Mouse (Mus musculus) hindbrain, embryonic 14.5 days (tissue): Measurements from ENCODE around the gene Slc46a1. TPM values are rescaled to one million over a fixed set of nuclear protein-coding genes. Genes with fewer than 3 reads are reported as not detected.

ENCODE experiments used
- ATAC-seq: fragments of 200-750 bp; cut with Nextera tagmentation; 2 replicates; pipeline ENCODE4 v1.8.0; 2017; ENCODE audit warnings: moderate number of reproducible peaks, mild to moderate bottlenecking, moderate TSS enrichment, moderate library complexity; ENCODE audit not compliant: low FRiP score
- DNase-seq: peaks from one replicate; pipeline ENCODE4 v3.0.0-alpha.2; 2015; ENCODE audit warnings: low spot score
- H3K27ac ChIP-seq: fragments of 300-500 bp; sonication (generic); 2 replicates; pipeline ENCODE4 v1.5.1; 2014; ENCODE audit warnings: mild to moderate bottlenecking, moderate library complexity
- H3K27me3 ChIP-seq: fragments of 300-500 bp; sonication (generic); 2 replicates; pipeline ENCODE4 v1.6.1; 2014; ENCODE audit warnings: mild to moderate bottlenecking, low read length, mixed read lengths; ENCODE audit not compliant: control insufficient read depth, insufficient read depth
- H3K36me3 ChIP-seq: fragments of 300-500 bp; sonication (generic); replicated peaks from 2 replicates; pipeline ENCODE4 v1.6.1; 2014; ENCODE audit not compliant: control insufficient read depth, insufficient read depth
- H3K4me1 ChIP-seq: fragments of 300-500 bp; sonication (generic); replicated peaks from 2 replicates; pipeline ENCODE4 v1.6.1; 2014; ENCODE audit warnings: antibody characterized with exemption, low read length, mixed read lengths; ENCODE audit not compliant: control insufficient read depth, insufficient read depth
- H3K4me2 ChIP-seq: fragments of 300-500 bp; sonication (generic); replicated peaks from 2 replicates; pipeline ENCODE4 v1.6.1; 2014; ENCODE audit warnings: mild to moderate bottlenecking, moderate library complexity
- H3K4me3 ChIP-seq: fragments of 300-500 bp; sonication (generic); replicated peaks from 2 replicates; pipeline ENCODE4 v1.5.1; 2014; ENCODE audit warnings: mild to moderate bottlenecking, low read length
- H3K9ac ChIP-seq: fragments of 300-500 bp; sonication (generic); 2 replicates; pipeline ENCODE4 v1.6.1; 2014
- H3K9me3 ChIP-seq: fragments of 300-500 bp; sonication (generic); 2 replicates; pipeline ENCODE4 v1.6.1; 2016; ENCODE audit warnings: low read length; ENCODE audit not compliant: control insufficient read depth
- WGBS: fragments of 180-500 bp; shearing (Covaris S2); extraction: QIAGEN DNeasy Blood & Tissue Kit; methylation state at CpG from one replicate; pipeline ENCODE4 v1.1.7; 2014; 5-methylcytosine and 5-hydroxymethylcytosine counted together
- polyA plus RNA-seq: library from polyadenylated mRNA; unstranded; fragments of >200 nt; fragmentation: Nextera tagmentation; extraction: Ambion mirVana; gene quantifications from 2 replicates; pipeline ENCODE4 v1.2.1, GENCODE M21; 2014

Slc46a1 gene
- polyA plus RNA-seq, 1 experiment from 2014 or later, result 25.2 TPM

DNA sequence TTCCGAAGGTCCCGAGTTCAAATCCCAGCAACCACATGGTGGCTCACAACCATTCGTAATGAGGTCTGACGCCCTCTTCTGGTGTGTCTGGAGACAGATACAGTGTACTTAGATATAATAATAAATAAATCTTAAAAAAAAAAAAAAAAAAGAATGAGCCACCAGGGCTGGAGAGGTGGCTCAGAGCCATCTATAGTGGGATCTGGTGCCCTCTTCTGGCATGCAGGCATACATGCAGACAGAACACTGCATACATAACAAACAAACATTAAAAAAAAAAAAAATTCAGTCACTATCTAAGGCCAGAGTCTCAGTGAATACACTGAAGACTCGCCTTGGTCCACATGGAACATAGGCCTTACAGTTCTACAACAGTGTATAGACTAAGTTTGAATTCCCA is 43.7 kb downstream of the Slc46a1 start:
- Histone ChIP-seq H3K9ac (no peak overlapping the region), H3K4me2 (no peak overlapping the region), H3K9me3 (no peaks in the 10 kb centered on the region), H3K27me3 (no peaks in the 10 kb centered on the region), H3K36me3 (peaks cover 45% of the 10 kb centered on the region), H3K4me3 (no peak overlapping the region), H3K27ac (no peak overlapping the region), H3K4me1 (peaks cover 12% of the 10 kb centered on the region)
- ATAC-seq (no peak), DNase-seq (no peak)
- 80% methylated on average over 5 of the region's 5 CpGs for WGBS

DNA sequence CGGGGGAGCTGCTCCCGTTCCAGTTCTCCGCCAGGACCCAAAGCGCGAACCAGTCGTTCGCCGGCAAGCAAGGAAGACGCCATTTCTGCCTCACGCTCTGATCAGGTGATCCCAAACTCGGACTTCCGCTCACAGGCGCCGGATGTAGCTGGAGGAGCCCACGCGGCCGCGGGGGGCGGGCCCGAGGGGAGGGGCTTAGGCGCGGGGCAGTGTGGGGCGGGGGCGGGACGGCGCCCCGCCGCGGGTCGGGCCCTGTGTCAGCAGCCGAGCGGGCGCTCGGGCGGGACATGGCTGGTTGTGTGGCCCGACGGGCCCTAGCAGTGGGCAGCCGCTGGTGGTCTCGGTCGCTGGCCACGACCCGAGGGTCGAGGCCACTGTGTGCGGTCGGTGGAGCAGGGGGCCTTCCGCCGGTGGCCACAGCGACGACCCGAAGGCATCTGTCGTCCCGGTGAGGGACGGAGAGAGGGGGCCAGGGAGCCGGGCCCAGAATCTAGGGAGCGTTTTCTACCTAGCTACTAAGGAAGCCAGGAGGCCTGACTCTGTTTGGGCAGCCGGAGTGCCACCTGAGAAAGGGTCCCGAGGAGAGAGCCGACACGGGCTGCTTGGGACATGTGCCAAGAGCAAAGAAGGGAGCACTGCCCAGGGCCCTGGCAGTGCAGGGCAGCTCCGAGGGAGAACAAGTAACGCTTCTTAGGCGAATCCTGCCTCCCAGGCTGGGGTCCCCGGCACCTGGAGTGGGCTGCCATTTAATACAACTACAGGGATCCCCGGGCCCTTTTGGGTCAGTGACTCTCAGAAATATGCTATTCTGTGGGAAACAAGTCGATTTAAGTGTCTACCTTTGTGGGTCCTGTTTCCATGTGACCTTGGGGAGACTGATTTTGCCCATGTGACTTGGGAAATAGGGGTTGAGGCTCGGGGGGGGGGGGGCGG is 46.8 kb downstream of the Slc46a1 start, which contains the start of the genes Tmem199 and Poldip2:
Gene Tmem199, minus strand, starts transcription at position 148 of the 933 bp plus-strand sequence.
Gene Poldip2, plus strand, starts transcription at position 169 of the 933 bp plus-strand sequence.
- Histone ChIP-seq H3K4me1 (peaks cover 12% of the 10 kb centered on the region), H3K36me3 (peaks cover 54% of the 10 kb centered on the region)

DNA sequence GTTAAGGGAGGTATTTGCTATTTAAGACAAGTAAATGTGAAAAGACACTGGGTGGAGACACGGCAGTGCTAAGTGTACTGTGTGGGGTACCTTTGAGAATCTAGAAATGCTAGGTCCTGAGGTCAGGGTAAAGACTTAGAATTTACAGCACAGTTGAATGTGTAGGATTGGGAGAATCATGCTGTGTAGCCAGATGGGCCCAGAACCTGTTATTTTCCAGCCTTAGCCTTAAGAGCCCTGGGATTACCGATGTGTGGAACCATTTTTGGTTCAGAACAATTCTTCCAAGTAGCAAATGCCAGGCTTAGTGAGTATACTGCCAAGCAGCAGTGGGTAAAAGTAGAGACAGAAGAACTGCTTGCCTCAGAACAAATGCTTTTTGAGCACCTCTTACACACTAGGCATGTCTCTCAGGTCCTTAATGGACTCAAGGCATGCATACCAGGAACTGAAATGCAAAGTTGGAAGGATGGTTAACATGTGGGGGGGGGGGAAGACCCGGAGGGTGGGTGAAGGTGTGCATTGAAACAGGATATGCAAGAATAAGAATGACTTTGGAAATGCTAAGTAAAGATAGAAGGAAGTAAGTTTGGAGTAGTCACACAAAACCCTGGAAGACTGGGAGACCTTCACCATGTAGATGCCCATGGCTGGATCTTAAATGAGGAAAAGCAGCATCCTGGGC is 47.8 kb downstream of the Slc46a1 start:
- no peaks in the 10 kb centered on the region for H3K27me3 ChIP-seq
- peak overlapping the region; percentile 94 for H3K9ac ChIP-seq
- H3K4me3 ChIP-seq, result peak overlapping the region; percentile 83
- no peak overlapping the region for H3K27ac ChIP-seq
- no peaks in the 10 kb centered on the region for H3K9me3 ChIP-seq
- no peak for ATAC-seq
- H3K4me2 ChIP-seq, result peak overlapping the region; percentile 79
- peaks cover 54% of the 10 kb centered on the region for H3K36me3 ChIP-seq
- peaks cover 12% of the 10 kb centered on the region for H3K4me1 ChIP-seq
- WGBS, result 80% methylated on average over 3 of the region's 3 CpGs
- no peak for DNase-seq

More for the DNA sequence above, 46.8 kb downstream of the Slc46a1 start, which contains the start of the genes Tmem199 and Poldip2:
- peak within 1 kb of the TSS; percentile 79 for H3K4me2 ChIP-seq
- peak within 1 kb of the TSS; percentile 81 for H3K27ac ChIP-seq
- H3K4me3 ChIP-seq, result peak within 1 kb of the TSS; percentile 83
- WGBS, result under 1% methylated on average over 67 of the region's 67 CpGs
- peak; percentile 96 for ATAC-seq
- no peaks in the 10 kb centered on the region for H3K9me3 ChIP-seq
- peak within 1 kb of the TSS; percentile 94 for H3K9ac ChIP-seq
- peak; percentile 95 for DNase-seq
- no peaks in the 10 kb centered on the region for H3K27me3 ChIP-seq

GRCm38 (mm10) chr11:78515549-78516325 is 50.2 kb downstream of the Slc46a1 start:
- 66% methylated on average over 2 of the region's 2 CpGs for WGBS
- no peak overlapping the region for H3K4me2 ChIP-seq
- no peaks in the 10 kb centered on the region for H3K27me3 ChIP-seq
- H3K36me3 ChIP-seq, result peaks cover 60% of the 10 kb centered on the region
- DNase-seq, result no peak
- H3K9ac ChIP-seq, result no peak overlapping the region
- no peaks in the 10 kb centered on the region for H3K9me3 ChIP-seq
- no peak overlapping the region for H3K27ac ChIP-seq
- H3K4me3 ChIP-seq, result no peak overlapping the region
- H3K4me1 ChIP-seq, result peaks cover 12% of the 10 kb centered on the region
- no peak for ATAC-seq

- H3K27me3 ChIP-seq, result no peaks in the 10 kb centered on the region
- H3K27ac ChIP-seq, result no peak overlapping the region
- 88% methylated on average over 10 of the region's 10 CpGs for WGBS
- DNase-seq, result no peak
- no peak overlapping the region for H3K4me2 ChIP-seq
- H3K9me3 ChIP-seq, result no peaks in the 10 kb centered on the region
- H3K36me3 ChIP-seq, result peaks cover 92% of the 10 kb centered on the region
- H3K4me1 ChIP-seq, result no peaks in the 10 kb centered on the region
- H3K9ac ChIP-seq, result no peak overlapping the region
- ATAC-seq, result no peak
- no peak overlapping the region for H3K4me3 ChIP-seq
These were observed 53.4 kb downstream of the Slc46a1 start for GRCm38 (mm10) chr11:78518931-78519330.

Other genes starting within 250 kb of the Slc46a1 start
- 94.5 and 103 TPM in 2 replicates for gene Sdf2, start 220.0 kb upstream of the Slc46a1 start, polyA plus RNA-seq
- gene Supt6, start 219.7 kb upstream of the Slc46a1 start, polyA plus RNA-seq, result 24.4 and 25.3 TPM in 2 replicates
- 64.2 and 67.2 TPM in 2 replicates for gene 2610507B11Rik, start 203.9 kb upstream of the Slc46a1 start, polyA plus RNA-seq
- 0.16 and 0.35 TPM in 2 replicates for gene BC030499, start 174.9 kb upstream of the Slc46a1 start, polyA plus RNA-seq
- gene Spag5, start 164.2 kb upstream of the Slc46a1 start, polyA plus RNA-seq, result 5.6 and 9.2 TPM in 2 replicates
- 278 and 292 TPM in 2 replicates for gene Aldoc, start 142.7 kb upstream of the Slc46a1 start, polyA plus RNA-seq
- gene Pigs, start 137.3 kb upstream of the Slc46a1 start, polyA plus RNA-seq, result 76.4 and 76.5 TPM in 2 replicates
- gene Unc119, start 122.2 kb upstream of the Slc46a1 start, polyA plus RNA-seq, result 82.6 and 95.8 TPM in 2 replicates
- not detected in 2 replicates for gene Foxn1, start 79.1 kb upstream of the Slc46a1 start, polyA plus RNA-seq
- gene Slc13a2, start 43.5 kb upstream of the Slc46a1 start, polyA plus RNA-seq, result not detected in 2 replicates
- gene Sarm1, start 32.1 kb downstream of the Slc46a1 start, polyA plus RNA-seq, result 52.0 and 55.1 TPM in 2 replicates
- gene Vtn, start 33.4 kb downstream of the Slc46a1 start, polyA plus RNA-seq, result 178 and 201 TPM in 2 replicates
- 0.21 TPM in 1 of 2 replicates, not detected in the other for gene Sebox, start 37.8 kb downstream of the Slc46a1 start, polyA plus RNA-seq
- 96.1 and 101 TPM in 2 replicates for gene Tmem199, start 46.5 kb downstream of the Slc46a1 start, polyA plus RNA-seq
- 168 and 176 TPM in 2 replicates for gene Poldip2, start 46.5 kb downstream of the Slc46a1 start, polyA plus RNA-seq
- 59.2 and 64.0 TPM in 2 replicates for gene Tnfaip1, start 70.6 kb downstream of the Slc46a1 start, polyA plus RNA-seq
- 120 and 123 TPM in 2 replicates for gene Ift20, start 70.7 kb downstream of the Slc46a1 start, polyA plus RNA-seq
- gene Tmem97, start 85.1 kb downstream of the Slc46a1 start, polyA plus RNA-seq, result 38.2 and 49.3 TPM in 2 replicates
- gene Nlk, start 231.7 kb downstream of the Slc46a1 start, polyA plus RNA-seq, result 27.4 and 29.3 TPM in 2 replicates